Mouse (Mus musculus): ENCODE measurements at regions not wholly inside any gene's neighbourhood (a gene's known extent, or its start where the extent isn't known, plus 50 kb on each side); places are given as distances from the start of the nearest gene placed in this dataset.

DNA sequence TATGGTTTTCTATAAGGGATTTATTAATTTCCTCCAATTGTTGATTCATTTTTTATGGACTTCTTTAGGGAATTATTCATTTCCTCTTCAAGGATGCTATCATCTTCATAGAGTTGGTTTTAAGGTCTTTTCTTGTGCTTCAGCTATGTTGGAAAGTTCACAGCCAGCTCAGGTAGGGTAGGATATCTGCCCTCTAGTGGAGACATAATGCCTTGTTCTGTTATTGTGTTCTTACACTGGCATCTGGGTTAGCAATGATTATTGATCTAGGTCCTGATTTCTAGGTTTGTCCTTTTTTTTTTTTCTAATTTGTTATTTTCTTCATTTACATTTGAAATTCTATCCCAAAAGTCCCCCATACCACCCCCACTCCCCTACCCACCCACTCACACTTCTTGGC lies 135.8 kb upstream of the Nckap5 start:
- no peak for TF ChIP-seq CTCF (IDR thresholded peaks at IDR 0.05; ENCODE audit: low read depth, low read length)
- TF ChIP-seq POLR2A (IDR thresholded peaks at IDR 0.05; ENCODE audit: borderline replicate concordance, low read depth, low read length), result no peak
